Mouse (Mus musculus): ENCODE measurements around the gene Abhd16a. TPM values are rescaled to one million over a fixed set of nuclear protein-coding genes. Genes with fewer than 3 reads are reported as not detected.

Gene Abhd16a
- polyA plus RNA-seq, 1 experiment, result 119 TPM

- peak overlapping the region; percentile 74 for H3K4me3 ChIP-seq (ENCODE audit: extremely low read depth, insufficient read depth, insufficient read length)
- peaks cover 31% of the 10 kb centered on the region for H3K36me3 ChIP-seq (ENCODE audit: control insufficient read depth, insufficient read depth, low read length)
- H3K27me3 ChIP-seq (ENCODE audit: control insufficient read depth, insufficient read depth, low read length), result no peaks in the 10 kb centered on the region
- TF ChIP-seq POLR2A (IDR thresholded peaks at IDR 0.05; ENCODE audit: low read depth, low read length) (no peak), CTCF (IDR thresholded peaks at IDR 0.05; ENCODE audit: extremely low read depth, insufficient read depth, insufficient read length, insufficient replicate concordance) (no peak)
- peaks cover 26% of the 10 kb centered on the region for H3K4me1 ChIP-seq (ENCODE audit: control insufficient read depth, insufficient read depth, insufficient read length)
- no peak for DNase-seq (ENCODE audit: low read depth in 1 of 2, low spot score in 2 of 2)
- H3K27ac ChIP-seq (ENCODE audit: insufficient read depth, low read length), result peak overlapping the region; percentile 98
- WGBS, result 81% methylated on average over 12 of the region's 12 CpGs
Observed at GRCm38 (mm10) chr17:35052271-35052798, 36.7 kb upstream of the Abhd16a start.

GRCm38 (mm10) chr17:35055691-35056495 is 33.2 kb upstream of the Abhd16a start:
- no peaks in the 10 kb centered on the region for H3K27me3 ChIP-seq (ENCODE audit: control insufficient read depth, insufficient read depth, low read length)
- H3K36me3 ChIP-seq (ENCODE audit: control insufficient read depth, insufficient read depth, low read length), result peaks cover 34% of the 10 kb centered on the region
- WGBS, result 89% methylated on average over 7 of the region's 7 CpGs
- TF ChIP-seq POLR2A (IDR thresholded peaks at IDR 0.05; ENCODE audit: low read depth, low read length) (no peak), CTCF (IDR thresholded peaks at IDR 0.05; ENCODE audit: extremely low read depth, insufficient read depth, insufficient read length, insufficient replicate concordance) (no peak)
- peaks cover 15% of the 10 kb centered on the region for H3K4me1 ChIP-seq (ENCODE audit: control insufficient read depth, insufficient read depth, insufficient read length)
- no peak for DNase-seq (ENCODE audit: low read depth in 1 of 2, low spot score in 2 of 2)
- no peak overlapping the region for H3K4me3 ChIP-seq (ENCODE audit: extremely low read depth, insufficient read depth, insufficient read length)
- H3K27ac ChIP-seq (ENCODE audit: insufficient read depth, low read length), result peak overlapping the region; percentile 38; the same call in 1 of the 2 replicates

GRCm38 (mm10) chr17:35057090-35057489 is 32.0 kb upstream of the Abhd16a start:
- peaks cover 34% of the 10 kb centered on the region for H3K36me3 ChIP-seq (ENCODE audit: control insufficient read depth, insufficient read depth, low read length)
- 69% methylated on average over 3 of the region's 3 CpGs for WGBS
- no peak for DNase-seq (ENCODE audit: low read depth in 1 of 2, low spot score in 2 of 2)
- no peaks in the 10 kb centered on the region for H3K27me3 ChIP-seq (ENCODE audit: control insufficient read depth, insufficient read depth, low read length)
- TF ChIP-seq POLR2A (IDR thresholded peaks at IDR 0.05; ENCODE audit: low read depth, low read length) (no peak), CTCF (IDR thresholded peaks at IDR 0.05; ENCODE audit: extremely low read depth, insufficient read depth, insufficient read length, insufficient replicate concordance) (no peak)
- no peak overlapping the region for H3K4me3 ChIP-seq (ENCODE audit: extremely low read depth, insufficient read depth, insufficient read length)
- no peak overlapping the region for H3K27ac ChIP-seq (ENCODE audit: insufficient read depth, low read length)
- H3K4me1 ChIP-seq (ENCODE audit: control insufficient read depth, insufficient read depth, insufficient read length), result peaks cover 13% of the 10 kb centered on the region; the same call in 1 of the 2 replicates

GRCm38 (mm10) chr17:35058316-35058715 is 30.7 kb upstream of the Abhd16a start:
- H3K4me1 ChIP-seq (ENCODE audit: control insufficient read depth, insufficient read depth, insufficient read length), result peaks cover 7% of the 10 kb centered on the region; the same call in 1 of the 2 replicates
- H3K27me3 ChIP-seq (ENCODE audit: control insufficient read depth, insufficient read depth, low read length), result no peaks in the 10 kb centered on the region
- H3K36me3 ChIP-seq (ENCODE audit: control insufficient read depth, insufficient read depth, low read length), result peaks cover 26% of the 10 kb centered on the region
- 81% methylated on average over 9 of the region's 9 CpGs for WGBS
- H3K27ac ChIP-seq (ENCODE audit: insufficient read depth, low read length), result no peak overlapping the region
- no peak for DNase-seq (ENCODE audit: low read depth in 1 of 2, low spot score in 2 of 2)
- no peak overlapping the region for H3K4me3 ChIP-seq (ENCODE audit: extremely low read depth, insufficient read depth, insufficient read length)
- TF ChIP-seq POLR2A (IDR thresholded peaks at IDR 0.05; ENCODE audit: low read depth, low read length) (no peak), CTCF (IDR thresholded peaks at IDR 0.05; ENCODE audit: extremely low read depth, insufficient read depth, insufficient read length, insufficient replicate concordance) (no peak)

GRCm38 (mm10) chr17:35058911-35059892 is 29.9 kb upstream of the Abhd16a start, which contains the start of gene Ddah2:
Gene Ddah2, plus strand, starts transcription at chr17:35059035.
- Histone ChIP-seq H3K4me3 (ENCODE audit: extremely low read depth, insufficient read depth, insufficient read length) (peak within 1 kb of the TSS; percentile 58), H3K27ac (ENCODE audit: insufficient read depth, low read length) (peak within 1 kb of the TSS; percentile 38), H3K4me1 (ENCODE audit: control insufficient read depth, insufficient read depth, insufficient read length) (peaks cover 7% of the 10 kb centered on the region; the same call in 1 of the 2 replicates), H3K27me3 (ENCODE audit: control insufficient read depth, insufficient read depth, low read length) (no peaks in the 10 kb centered on the region), H3K36me3 (ENCODE audit: control insufficient read depth, insufficient read depth, low read length) (peaks cover 19% of the 10 kb centered on the region)
- peak; percentile 49 to 83 for DNase-seq (ENCODE audit: low read depth in 1 of 2, low spot score in 2 of 2)
- no peak for TF ChIP-seq POLR2A (IDR thresholded peaks at IDR 0.05; ENCODE audit: low read depth, low read length)
- peak; percentile 92 for TF ChIP-seq CTCF (IDR thresholded peaks at IDR 0.05; ENCODE audit: extremely low read depth, insufficient read depth, insufficient read length, insufficient replicate concordance)
- WGBS, result 1% methylated on average over 57 of the region's 57 CpGs

GRCm38 (mm10) chr17:35060071-35060470 is 29.0 kb upstream of the Abhd16a start:
- Histone ChIP-seq H3K36me3 (ENCODE audit: control insufficient read depth, insufficient read depth, low read length) (peaks cover 15% of the 10 kb centered on the region), H3K27me3 (ENCODE audit: control insufficient read depth, insufficient read depth, low read length) (no peaks in the 10 kb centered on the region), H3K4me3 (ENCODE audit: extremely low read depth, insufficient read depth, insufficient read length) (0 out of 2 replicates have a peak overlapping the region, but pooled peaks have one; percentile 58), H3K4me1 (ENCODE audit: control insufficient read depth, insufficient read depth, insufficient read length) (peaks cover 11% of the 10 kb centered on the region), H3K27ac (ENCODE audit: insufficient read depth, low read length) (no peak overlapping the region)
- DNase-seq (ENCODE audit: low read depth in 1 of 2, low spot score in 2 of 2), result no peak
- TF ChIP-seq CTCF (IDR thresholded peaks at IDR 0.05; ENCODE audit: extremely low read depth, insufficient read depth, insufficient read length, insufficient replicate concordance) (no peak), POLR2A (IDR thresholded peaks at IDR 0.05; ENCODE audit: low read depth, low read length) (no peak)
- WGBS, result 60% methylated on average over 14 of the region's 14 CpGs
